Mouse (Mus musculus): Measurements from ENCODE around the gene Trdmt1. TPM values are rescaled to one million over a fixed set of nuclear protein-coding genes. Genes with fewer than 3 reads are reported as not detected.

Trdmt1 gene
- 0.40 and 0.62 TPM in 2 replicates for polyA plus RNA-seq (2012)

- no peak for TF ChIP-seq GATA1 (IDR thresholded peaks at IDR 0.05; ENCODE audit: low read length)
Observed at GRCm38 (mm10) chr2:13544193-13544824, at the start of gene Trdmt1. Gene Trdmt1, minus strand, starts transcription at chr2:13544668.

- no peak for TF ChIP-seq GATA1 (IDR thresholded peaks at IDR 0.05; ENCODE audit: low read length)
Observed at GRCm38 (mm10) chr2:13593328-13593727, 48.9 kb upstream of the Trdmt1 start.

- no peak for TF ChIP-seq GATA1 (IDR thresholded peaks at IDR 0.05; ENCODE audit: low read length)
Observed at GRCm38 (mm10) chr2:13582184-13582583, 37.7 kb upstream of the Trdmt1 start.

- TF ChIP-seq GATA1 (IDR thresholded peaks at IDR 0.05; ENCODE audit: low read length) = no peak
Observed at GRCm38 (mm10) chr2:13579991-13580390, 35.5 kb upstream of the Trdmt1 start.

GRCm38 (mm10) chr2:13579315-13579714 lies 34.8 kb upstream of the Trdmt1 start:
- TF ChIP-seq GATA1 (IDR thresholded peaks at IDR 0.05; ENCODE audit: low read length) = no peak

- TF ChIP-seq GATA1 (IDR thresholded peaks at IDR 0.05; ENCODE audit: low read length) = no peak
Observed at GRCm38 (mm10) chr2:13578473-13579152, 34.1 kb upstream of the Trdmt1 start.

GRCm38 (mm10) chr2:13577399-13577798 lies 32.9 kb upstream of the Trdmt1 start:
- TF ChIP-seq GATA1 (IDR thresholded peaks at IDR 0.05; ENCODE audit: low read length) = no peak

GRCm38 (mm10) chr2:13575926-13576325 lies 31.5 kb upstream of the Trdmt1 start:
- TF ChIP-seq GATA1 (IDR thresholded peaks at IDR 0.05; ENCODE audit: low read length) = no peak

- no peak for TF ChIP-seq GATA1 (IDR thresholded peaks at IDR 0.05; ENCODE audit: low read length)
Observed at GRCm38 (mm10) chr2:13575287-13575801, 30.9 kb upstream of the Trdmt1 start.

- TF ChIP-seq GATA1 (IDR thresholded peaks at IDR 0.05; ENCODE audit: low read length) = no peak
Observed at GRCm38 (mm10) chr2:13574801-13575150, 30.3 kb upstream of the Trdmt1 start.

- no peak for TF ChIP-seq GATA1 (IDR thresholded peaks at IDR 0.05; ENCODE audit: low read length)
Observed at GRCm38 (mm10) chr2:13574066-13574800, 29.8 kb upstream of the Trdmt1 start.

- no peak for TF ChIP-seq GATA1 (IDR thresholded peaks at IDR 0.05; ENCODE audit: low read length)
Observed at GRCm38 (mm10) chr2:13573408-13574065, 29.1 kb upstream of the Trdmt1 start, which contains the start of gene Vim. Gene Vim, plus strand, starts transcription at chr2:13573927.

- TF ChIP-seq GATA1 (IDR thresholded peaks at IDR 0.05; ENCODE audit: low read length) = no peak
Observed at GRCm38 (mm10) chr2:13572647-13573407, 28.4 kb upstream of the Trdmt1 start.

- TF ChIP-seq GATA1 (IDR thresholded peaks at IDR 0.05; ENCODE audit: low read length) = no peak
Observed at GRCm38 (mm10) chr2:13572101-13572553, 27.7 kb upstream of the Trdmt1 start.

- TF ChIP-seq GATA1 (IDR thresholded peaks at IDR 0.05; ENCODE audit: low read length) = no peak
Observed at GRCm38 (mm10) chr2:13570122-13570521, 25.7 kb upstream of the Trdmt1 start.
